Mouse (Mus musculus) T-cell, adult 2 months (primary cell): ENCODE data around the gene Itih5.

ENCODE experiments used
- DNase-seq: peaks from one replicate; pipeline ENCODE4 v3.0.0; 2022; ENCODE audit warnings: low spot score

Gene Itih5

DNA sequence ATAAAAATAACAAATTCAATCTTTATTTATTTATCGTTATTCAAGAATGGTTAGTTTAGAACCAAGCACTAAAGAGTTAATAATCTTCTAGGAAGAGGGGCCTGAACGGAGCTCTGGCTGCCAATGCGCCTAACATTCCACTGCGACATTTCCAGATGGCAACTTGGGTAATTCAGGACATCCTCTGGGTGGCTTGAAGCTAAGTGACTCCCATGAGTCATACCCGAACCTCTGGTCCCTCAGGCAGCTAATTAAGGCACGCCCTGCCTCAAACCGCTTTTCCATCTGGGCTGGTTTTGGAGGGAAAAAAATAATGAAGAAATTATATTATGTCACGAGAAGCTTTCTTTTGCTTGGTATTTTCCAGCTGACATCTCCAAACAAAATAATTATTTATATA lies 14.6 kb downstream of the Itih5 start:
- no peak for DNase-seq

DNA sequence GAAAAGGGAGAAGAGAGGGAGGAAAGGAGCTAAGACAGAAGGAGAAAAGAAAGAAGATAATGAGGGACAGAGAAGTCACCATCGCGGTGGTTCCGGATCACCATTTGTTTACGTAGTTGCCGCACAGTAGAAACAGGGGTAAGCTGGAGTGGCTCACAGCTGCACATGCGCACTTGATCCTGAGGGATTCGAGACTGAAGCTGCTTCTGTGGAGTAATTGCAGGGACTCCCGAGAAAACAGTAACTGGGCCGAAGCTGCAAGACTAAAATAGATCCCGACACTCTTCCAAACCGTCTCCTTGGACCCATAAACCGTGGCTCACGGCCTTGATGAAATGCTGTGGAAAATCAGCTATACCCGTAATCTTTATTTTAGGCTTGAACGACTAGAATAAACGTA lies 16.6 kb downstream of the Itih5 start:
- DNase-seq, result no peak

- no peak for DNase-seq
Measured at GRCm38 (mm10) chr2:10193553-10193952, 40.2 kb downstream of the Itih5 start.

GRCm38 (mm10) chr2:10195162-10195561 lies 41.8 kb downstream of the Itih5 start:
- DNase-seq, result no peak

- DNase-seq, result no peak
Measured at GRCm38 (mm10) chr2:10199326-10199725, 46.0 kb downstream of the Itih5 start.

DNA sequence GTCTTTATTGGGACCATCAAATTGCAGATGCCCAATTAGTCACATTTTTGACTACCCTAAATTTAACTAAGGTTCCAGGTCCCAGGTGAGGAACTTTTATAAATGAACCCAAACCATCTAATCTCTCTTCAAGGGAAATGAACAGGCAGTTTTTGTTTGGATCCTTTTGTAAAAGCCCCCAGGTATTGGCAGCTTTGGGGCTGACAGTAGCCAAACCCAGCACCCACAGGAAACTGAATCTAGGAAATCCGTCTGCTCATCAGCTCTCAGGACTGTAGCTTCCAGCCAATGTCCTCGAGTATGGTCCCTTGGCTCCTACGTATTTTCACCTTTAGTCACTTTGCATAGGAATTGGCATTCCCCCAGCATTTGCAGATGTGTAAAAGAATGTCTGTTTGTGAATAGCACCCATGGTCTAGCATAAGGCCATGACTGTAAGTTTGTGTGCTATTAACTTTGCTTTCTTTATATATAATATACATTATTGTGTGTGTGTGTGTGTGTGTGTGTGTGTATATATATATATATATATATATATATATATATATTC lies 47.4 kb downstream of the Itih5 start:
- no peak for DNase-seq

DNA sequence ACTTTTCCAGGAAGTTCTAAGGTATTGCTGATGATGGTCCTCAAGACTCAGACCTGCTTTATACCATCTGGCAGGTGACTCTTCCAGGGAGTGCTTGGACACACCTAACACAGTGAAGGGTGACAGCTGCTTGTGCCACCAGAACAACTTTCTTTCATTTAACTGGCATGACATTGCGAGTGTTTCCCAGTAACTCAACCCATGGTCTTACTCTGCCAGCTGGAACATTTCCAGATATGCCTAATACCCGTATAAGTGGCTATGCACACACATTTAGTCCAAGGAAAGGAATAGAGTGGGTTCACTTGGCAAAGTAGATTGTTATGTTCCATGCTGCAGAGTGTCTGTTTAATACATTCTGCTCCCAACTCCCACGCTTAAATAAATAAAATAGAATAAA lies 50.9 kb downstream of the Itih5 start:
- no peak for DNase-seq

GRCm38 (mm10) chr2:10213468-10213867 lies 60.1 kb downstream of the Itih5 start:
- DNase-seq, result no peak

GRCm38 (mm10) chr2:10215876-10216565 lies 62.6 kb downstream of the Itih5 start:
- DNase-seq, result no peak

- no peak for DNase-seq
Measured at GRCm38 (mm10) chr2:10216566-10217247, 63.3 kb downstream of the Itih5 start.

DNA sequence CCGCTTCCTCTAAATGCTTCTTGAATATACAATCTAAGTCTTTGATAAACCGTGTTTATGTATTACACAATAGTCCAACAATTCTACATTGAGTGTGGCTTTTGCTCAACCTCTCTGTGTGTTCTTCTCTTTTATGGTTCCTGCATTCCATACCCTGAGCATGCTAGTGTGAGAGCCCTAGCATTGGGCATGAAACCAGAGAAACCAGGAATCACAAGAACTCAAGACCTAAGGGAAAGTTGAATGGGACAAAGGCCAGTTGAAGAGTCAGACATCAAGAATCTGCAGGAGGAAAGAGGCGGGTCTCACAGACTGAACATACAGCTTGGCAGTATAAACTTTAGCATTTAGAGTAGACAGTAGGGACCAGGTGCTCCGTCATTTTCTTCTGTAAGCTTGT lies 68.5 kb downstream of the Itih5 start:
- DNase-seq, result no peak

DNA sequence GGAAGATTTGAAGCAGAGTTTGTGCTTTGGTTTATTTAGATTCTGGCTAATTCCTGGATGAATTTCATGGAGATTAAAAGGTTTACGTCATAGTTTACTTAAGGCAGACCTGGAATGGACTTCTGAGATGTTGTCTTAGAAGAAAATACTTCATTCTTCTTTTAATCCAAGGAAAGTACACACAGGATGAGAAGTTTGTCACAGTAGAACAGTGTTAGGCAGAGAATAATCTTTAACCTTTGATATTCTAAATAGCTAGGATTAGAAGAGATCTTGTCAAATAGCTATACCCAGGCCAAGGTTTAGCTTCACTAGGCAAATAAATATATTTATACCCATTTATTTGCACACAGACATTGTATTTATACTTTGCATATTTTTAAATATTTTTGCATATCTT lies 73.5 kb downstream of the Itih5 start:
- DNase-seq, result no peak

DNA sequence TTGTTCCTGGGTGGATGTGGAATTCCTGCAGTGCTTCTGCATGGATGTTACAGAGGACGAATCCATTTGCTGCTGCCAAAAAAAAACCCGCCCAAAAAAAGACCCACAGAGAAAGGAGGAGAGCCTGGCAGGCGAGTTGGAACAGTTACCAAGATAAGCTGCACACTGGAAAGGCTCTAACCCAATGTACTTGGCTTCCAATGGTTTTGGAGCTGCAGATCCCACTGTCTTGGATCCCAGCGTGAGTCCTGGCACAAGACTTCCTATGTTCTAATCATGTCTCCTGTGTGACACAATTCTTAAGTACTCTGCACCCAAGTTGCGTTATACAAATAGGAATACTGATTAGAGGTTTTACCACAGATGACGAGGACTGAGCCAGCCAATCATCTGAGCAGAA lies 78.6 kb downstream of the Itih5 start:
- no peak for DNase-seq

- DNase-seq, result no peak
Measured at GRCm38 (mm10) chr2:10236554-10236953, 83.2 kb downstream of the Itih5 start.

DNA sequence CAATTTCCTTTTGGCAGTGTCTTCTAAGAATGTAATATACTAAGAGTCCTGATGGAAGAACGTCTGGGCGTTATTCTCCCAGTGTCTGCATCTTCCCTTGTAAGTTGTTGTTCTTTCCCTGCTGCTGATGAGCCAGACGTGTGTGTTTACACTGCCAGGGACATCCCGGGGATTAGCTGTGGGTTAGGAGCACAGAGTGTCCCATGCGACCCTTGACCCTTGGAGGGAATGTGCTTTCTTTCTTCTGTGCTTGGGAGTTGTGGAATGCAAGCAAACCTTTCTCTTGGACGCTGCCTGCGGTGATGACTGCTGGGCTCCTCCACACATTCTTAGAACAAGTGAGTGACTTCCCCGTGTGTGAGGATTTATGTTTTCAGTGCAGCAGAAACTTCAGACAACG lies 89.6 kb downstream of the Itih5 start:
- DNase-seq, result no peak

GRCm38 (mm10) chr2:10250441-10250840 lies 97.1 kb downstream of the Itih5 start:
- no peak for DNase-seq

DNA sequence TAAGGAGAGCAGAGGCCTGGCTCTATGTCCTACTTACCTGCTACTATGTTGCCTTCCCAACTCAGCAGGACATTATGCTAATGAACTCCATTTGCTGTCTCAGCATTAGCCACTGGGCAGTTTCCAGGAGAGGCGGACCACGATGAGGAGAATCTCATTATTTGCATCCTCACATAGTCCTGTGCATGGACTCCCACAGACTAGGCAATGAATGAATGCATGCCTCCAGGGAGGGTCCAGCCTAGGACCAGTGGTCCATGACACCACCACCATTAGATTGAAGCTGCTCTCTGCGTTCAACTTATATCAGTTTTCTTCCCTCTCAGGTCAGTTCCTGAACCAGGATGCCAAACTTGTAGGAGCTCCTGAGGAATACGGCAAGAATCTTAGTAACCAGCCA lies 97.6 kb downstream of the Itih5 start:
- DNase-seq, result no peak

DNA sequence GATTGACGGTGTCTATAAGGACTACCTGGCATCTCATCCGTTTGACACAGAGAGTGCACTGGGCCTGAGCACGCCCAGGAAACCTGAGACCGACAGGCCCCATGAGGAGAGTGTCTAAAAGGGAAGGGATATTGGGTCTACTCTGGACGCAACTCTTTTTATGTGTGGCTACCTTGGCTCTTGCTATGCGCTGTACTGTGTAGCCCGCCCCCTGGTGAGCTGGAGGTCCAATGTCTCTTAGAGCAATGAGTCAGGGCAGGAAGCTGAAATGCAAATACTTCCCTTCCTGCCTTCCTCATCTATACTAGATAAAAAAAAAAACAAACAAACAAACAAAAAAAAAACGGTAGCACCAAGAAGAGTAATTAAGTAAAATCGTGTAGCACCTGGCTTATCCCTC lies 98.1 kb downstream of the Itih5 start:
- no peak for DNase-seq

DNA sequence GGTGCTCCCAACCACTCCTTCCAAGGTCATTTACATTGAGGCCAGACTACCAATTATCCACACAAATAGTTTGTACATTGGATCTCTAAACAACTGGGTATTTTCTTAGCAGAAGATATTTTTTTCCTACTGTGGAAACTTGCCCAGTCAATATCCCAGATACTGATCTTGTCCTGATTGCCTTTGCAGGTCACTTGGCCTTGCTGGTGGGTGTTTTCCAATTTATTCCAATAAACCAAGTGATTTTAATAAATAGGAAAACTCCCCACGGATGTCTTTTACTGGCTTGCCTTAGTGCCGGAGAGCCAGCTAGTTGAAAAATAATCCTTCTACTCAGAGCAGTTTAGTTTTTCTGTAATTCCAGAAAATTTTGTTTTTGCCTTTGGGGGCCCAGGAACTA lies 98.6 kb downstream of the Itih5 start:
- DNase-seq, result no peak

GRCm38 (mm10) chr2:10253351-10253750 lies 100.0 kb downstream of the Itih5 start:
- no peak for DNase-seq

DNA sequence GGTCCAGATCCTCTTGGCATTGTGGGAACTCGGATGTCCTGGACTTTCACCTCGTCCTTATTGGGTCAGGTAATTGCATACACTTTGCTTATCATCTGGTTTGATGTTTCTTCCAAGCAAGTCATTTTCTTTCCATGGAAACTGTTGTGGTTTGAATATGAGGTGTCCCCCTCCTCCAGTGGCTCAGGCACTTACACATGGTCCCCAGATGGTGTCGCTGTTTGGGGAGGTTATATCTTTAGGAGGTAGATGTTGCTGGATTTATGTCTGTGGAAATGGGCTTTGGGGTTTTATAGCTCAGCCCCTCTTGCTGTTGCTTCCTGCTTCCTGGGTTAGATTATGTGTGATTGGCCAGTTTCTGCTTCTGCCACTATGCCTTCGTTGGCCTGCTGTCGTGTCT lies 103.6 kb downstream of the Itih5 start:
- no peak for DNase-seq

DNA sequence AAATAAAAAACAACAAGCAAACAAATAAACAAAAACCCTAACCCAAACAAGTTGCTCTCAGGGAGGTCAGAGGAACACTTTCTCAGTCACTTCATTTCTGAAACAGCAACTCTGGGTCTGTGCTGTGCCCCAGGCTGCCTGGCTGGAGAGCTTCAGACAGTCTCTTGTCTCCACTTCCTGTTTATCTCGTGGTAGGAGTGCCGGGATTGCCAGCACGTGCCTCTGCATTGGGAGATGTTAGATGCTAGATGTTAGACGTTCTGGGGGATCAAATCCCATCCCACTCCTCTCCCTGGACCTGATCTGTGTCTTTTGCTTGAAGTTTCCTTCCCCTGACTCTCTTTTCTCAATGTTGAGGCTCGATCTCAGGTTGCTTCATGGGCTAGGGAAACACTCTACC lies 104.9 kb downstream of the Itih5 start:
- no peak for DNase-seq

DNA sequence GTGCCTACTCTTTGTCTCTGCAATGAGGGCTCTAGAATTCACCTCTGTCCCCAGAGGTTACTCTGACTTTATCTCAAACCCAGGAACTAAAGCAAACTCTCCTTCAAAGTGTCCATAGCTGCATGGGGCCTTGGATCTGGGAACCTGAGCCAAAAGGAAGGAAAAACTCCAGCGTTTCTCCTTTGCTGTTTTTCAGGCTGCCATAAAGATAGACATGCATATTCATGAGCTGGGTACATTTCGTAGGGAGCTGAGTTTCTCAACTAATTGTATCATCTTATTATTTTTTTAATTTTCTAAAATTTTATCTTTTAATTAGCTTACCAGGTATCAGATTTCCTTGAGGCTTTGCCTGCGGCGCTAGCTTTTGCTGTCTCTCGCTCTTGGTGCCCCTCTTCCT lies 106.7 kb downstream of the Itih5 start:
- DNase-seq, result no peak

DNA sequence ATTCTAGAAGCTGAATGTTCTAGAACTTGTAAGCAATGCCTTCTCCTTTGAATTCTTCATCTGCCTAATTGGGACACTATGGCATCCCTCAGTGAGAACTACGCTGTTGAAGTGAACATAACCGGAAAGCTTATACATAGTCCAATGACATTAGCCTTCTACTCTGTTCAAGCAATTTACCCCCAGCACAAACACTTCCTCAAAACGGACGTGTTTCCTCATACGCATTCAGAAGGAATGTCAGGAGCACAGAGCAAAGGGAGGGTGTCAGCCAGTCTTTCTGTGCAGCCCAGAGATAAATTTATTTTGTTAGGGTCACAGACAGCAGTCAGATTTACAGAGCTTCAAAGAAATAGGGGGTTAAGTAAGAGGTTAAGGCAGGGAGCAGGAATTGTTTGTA lies 108.0 kb downstream of the Itih5 start:
- no peak for DNase-seq
